Mouse (Mus musculus) adrenal gland, postnatal 14 days (tissue): Measurements from ENCODE around the gene Gm20503. TPM values are rescaled to one million over a fixed set of nuclear protein-coding genes. Genes with fewer than 3 reads are reported as not detected.

ENCODE experiments used
- DNase-seq: peaks from one replicate; pipeline ENCODE4 v3.0.0; 2021; ENCODE audit warnings: mixed read lengths
- total RNA-seq: library from RNA; stranded (reverse); gene quantifications from 2 replicates; pipeline ENCODE4 v1.2.3, GENCODE M21; 2021

Gm20503 gene
- total RNA-seq, 1 experiment from 2014 or later, result 6.0 TPM

DNA sequence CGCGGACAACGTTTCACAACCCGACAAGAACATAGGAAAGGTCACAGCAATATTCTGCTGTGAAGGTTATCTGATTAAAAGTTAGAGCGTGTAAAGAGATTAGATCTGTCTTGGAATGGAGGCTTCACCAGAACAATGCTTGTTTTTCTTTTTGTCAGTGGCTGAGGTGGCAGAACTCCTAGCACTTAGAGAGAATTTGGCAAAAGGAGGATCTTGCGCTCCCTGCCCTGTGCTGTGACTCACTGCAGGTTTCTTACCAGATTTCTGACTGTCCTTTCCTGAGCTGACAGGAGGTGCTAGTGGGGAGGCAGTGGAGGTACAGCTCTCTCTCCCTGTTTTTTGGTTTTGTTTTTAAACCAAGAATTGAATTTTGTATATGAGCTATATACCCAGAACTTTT is 4.0 kb downstream of the Gm20503 start:
- DNase-seq, result peak; percentile 28

DNA sequence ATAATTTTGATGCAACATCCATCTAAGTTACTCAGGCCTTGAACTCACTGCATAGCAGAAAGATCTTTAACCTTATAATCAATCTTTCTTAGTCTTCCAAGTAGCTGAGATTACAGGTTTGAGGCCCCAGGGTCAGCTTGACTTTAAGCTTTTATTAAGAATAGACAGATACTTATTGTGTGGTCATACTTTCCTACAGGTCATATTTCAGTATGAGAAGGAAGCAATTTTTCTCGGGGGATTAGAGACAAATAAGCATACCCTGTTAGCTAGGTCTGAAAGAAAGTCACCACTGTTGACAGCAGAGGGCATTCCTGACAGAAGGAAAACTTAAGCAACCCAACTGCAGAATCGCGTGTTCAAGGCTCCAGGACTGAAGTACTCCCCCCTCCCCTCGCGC is 5.0 kb downstream of the Gm20503 start:
- no peak for DNase-seq

DNA sequence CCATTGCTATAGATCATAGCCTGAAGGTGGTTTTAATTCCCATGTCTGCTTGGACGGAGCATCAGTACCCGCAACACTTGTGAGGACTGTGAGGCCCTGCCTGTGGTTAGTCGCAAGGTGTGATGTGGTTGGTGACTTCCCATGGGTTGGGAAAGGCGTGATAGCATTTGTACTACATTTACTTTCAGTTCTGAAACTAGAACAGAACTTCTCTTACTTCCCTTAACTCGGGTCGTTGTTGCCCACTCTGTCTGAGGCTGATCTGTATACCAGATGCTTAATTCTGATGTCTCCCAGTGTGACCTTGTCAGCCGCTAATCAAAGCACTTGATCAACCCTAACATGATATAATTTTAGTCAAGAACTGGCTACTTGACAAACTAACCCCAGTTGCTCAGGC is 6.2 kb downstream of the Gm20503 start:
- no peak for DNase-seq

DNA sequence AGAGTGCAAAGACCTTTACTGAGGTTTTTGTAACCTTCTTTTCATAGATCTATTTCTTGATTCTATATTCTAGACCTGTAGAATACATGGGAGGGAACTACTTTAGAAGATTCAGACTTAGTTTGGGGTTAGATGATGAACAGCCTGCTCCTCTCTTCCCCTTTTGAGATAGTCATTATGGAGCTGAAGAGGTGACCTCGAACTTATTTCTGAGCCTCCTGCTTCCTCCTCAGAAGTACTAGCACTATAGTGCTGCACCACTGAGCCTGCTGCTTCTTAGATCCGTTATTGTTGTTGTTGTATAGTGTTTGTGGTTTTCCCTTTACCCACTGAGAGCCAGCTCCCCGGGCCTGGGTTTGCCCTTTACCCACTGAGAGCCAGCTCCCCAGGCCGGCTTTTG is 6.7 kb downstream of the Gm20503 start:
- DNase-seq, result no peak

DNA sequence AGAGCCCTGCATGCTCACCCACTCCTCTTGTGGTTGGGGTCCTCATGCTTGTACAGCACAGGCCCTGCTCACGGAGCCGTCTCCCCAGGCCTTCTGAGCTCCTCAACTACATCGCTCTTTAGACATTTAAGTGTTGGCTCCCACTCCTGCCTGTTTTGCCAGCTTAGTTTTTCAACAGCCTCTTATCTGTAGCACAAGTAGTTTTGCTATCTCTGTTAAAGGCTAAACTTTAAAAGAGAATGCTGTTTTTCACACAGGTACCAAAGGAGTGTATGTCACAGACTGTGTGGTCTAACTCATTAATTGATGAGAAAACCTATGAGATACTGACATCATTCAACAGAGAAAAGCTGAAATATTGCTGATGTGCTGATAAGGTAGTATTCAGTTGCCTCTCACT is 8.4 kb downstream of the Gm20503 start:
- DNase-seq, result no peak

DNA sequence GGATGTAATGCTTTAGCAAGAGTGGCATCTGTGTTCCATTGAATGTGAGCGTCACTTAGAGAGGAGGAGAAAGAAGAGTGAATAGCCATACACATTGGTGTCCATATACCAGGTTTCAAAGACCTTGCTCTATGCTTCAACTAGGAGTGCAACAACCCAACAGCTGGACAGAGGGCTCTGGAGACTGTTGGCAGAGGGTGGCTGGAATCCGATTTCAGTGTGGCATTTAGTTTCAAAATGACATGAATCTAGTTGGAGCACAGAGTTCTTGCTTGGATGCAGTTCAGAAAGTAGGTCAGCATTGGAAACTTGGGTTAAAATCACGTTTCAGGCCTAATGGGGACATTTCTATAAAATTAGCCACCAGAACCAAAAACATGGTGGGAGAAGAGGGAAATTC is 12.2 kb downstream of the Gm20503 start:
- peak; percentile 20 for DNase-seq

DNA sequence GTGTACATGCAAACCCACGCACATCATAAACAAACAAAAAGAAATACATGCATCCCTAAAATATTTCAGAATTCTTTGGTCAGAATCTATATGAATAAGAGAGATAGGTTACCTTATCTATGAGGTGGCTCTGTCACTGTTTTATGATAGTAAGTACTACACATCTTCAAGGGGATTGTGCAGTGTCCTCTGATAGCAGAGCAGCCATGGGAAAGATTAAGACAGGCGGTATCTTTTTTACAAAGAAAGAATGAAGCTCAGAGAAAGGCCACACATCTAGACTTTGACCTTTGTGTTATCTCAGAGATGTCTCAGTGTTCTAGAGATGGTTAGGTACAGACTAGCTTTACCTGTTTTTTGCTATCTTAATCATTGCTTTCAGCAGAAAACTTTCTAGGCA is 13.9 kb downstream of the Gm20503 start:
- DNase-seq, result no peak

DNA sequence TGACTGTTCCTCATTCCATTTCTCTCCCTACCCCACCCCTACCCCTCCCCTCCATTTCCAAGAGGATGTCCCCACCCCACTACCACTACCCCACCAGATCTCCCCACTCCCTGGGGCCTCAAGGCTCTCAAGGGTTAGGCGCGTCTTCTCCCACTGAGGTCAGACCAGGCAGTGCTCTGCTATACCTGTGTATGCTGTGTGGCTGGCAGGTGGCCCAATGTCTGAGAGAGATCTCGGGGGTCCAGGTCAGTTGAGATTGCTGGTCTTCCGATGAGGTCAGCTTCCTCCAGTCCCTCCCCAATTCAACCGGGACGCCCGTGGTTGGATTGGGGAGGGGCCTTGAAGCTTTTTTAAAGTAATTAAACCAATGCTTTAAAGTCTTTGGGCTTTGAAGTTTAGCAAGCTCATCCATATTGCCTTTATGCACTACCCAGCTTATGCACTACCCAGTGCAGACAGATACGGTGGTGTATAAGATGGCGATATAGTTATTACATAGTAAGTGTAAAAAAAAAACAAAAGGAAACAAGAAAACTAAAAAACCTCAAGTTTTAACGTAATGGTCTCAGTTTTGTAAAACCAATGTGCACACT is 31.4 kb downstream of the Gm20503 start:
- DNase-seq, result peak; percentile 18

DNA sequence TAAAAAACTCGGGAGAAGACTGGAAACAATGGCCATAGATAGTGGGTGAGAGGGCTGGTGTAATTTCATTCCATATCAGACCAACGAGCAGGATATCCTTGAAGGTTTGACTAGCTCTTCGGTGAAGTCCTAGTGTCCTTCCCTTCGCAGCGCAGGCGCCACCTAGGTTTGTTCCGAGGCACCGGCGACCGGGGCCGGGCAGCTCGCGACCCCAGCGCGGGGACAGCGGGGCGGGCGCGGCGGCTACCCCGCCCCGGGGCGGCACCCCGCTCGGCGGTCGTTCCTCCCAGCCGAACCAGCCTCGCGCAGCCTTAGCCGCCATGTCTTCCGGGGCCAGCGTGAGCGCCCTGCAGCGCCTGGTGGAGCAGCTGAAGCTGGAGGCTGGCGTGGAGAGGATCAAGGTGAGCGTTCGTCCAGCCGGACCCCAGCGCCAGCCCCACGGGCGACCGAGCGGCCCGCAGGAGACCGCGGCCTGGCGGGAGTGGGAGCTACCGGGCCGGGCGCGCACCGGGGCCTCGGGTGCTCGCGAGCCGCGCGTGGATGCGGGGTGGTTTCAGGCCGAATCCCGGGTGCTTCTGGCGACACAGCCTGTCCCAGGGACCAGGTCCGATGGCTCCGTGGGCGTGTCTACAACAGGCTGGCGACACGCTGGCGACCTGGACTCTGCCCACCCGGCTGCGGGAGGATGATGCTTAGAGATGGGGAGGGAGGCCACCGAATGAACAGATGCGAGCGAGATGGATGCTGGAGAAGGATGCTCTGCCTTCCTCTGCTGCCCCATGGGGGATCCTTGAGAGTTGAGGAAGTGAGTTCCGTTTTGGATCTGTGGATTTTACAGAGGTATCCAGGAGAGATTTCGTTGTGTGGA is 32.1 kb downstream of the Gm20503 start, which contains the start of gene Gng10:
Gng10 (plus strand) TSS at position 171 of the 868 bp plus-strand sequence.
- peak; percentile 86 for DNase-seq

DNA sequence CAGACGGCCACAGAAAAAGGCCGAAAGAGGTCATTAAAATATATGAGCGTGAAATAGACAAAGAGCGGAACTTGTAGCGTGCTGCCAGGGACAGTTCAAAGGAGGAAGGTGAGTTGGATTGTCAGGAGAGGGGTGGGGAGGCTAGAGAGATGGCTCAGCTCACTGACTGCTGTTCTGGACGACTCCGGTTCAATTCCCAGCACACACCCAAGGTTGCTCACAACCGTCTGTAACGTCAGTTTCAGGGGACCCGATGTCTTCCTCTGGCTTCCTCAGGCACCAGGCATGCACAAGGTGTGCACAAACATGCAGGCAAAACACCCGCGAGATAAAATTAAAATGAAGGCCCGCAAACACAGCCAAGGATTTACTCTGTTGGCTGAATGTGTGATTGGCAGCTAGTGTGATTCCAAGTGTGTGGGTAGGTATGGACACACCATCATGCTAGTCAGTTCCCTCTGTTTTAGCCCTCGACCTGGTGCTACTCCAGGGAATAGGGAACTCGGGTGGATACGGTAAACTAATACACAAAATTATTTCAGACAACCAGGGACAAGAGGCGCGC is 32.9 kb downstream of the Gm20503 start:
- no peak for DNase-seq

DNA sequence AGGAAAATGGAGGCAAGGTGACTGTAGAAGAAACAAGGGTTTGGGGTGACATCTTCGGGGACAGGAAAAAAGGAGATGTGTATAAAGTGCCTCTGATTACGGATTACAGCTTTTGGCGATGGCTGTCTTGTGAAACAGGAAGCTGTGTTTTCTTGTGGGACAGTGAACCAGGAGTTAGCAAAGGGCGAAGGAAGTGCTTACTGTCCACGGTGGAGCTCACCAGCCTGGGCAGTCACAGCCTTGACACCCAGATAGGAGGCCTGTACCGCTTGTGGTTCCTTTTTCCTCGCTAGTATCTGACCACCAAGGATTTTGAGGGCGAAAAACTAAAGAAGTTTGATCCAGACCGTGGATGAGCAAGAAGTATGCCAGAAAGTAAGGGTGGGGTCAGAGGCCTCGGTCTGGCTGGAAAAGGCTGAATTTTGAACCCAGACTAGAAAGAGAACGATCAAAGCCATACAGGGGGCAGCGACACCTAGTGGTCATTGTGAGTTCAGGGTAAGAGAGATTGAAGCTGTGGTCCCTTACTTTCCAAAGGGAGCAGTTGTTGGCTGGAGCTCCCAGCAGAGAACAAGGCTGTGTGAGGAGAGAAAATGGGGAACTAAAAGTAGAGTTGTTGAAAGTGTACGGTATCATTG is 33.6 kb downstream of the Gm20503 start:
- peak; percentile 83 for DNase-seq

DNA sequence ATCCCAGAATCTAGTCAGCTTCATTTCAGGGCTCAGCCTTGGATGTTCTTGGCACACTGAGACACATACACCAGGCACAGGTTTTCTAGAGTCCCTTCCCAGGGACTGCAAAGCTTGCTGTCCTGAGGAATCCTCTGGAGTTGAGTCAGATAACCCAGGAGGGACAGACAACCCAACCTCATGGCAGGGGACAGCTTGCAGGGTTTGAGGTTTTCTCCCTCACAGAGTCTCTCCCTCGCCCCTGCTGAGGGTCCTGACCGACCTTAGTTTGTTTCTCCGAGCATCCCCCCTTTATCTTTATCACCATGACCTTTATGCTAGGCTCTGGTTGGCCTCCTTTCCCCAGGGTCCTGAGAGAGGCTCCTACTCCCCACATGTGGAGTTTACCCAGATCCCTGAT is 34.5 kb downstream of the Gm20503 start:
- DNase-seq, result no peak

DNA sequence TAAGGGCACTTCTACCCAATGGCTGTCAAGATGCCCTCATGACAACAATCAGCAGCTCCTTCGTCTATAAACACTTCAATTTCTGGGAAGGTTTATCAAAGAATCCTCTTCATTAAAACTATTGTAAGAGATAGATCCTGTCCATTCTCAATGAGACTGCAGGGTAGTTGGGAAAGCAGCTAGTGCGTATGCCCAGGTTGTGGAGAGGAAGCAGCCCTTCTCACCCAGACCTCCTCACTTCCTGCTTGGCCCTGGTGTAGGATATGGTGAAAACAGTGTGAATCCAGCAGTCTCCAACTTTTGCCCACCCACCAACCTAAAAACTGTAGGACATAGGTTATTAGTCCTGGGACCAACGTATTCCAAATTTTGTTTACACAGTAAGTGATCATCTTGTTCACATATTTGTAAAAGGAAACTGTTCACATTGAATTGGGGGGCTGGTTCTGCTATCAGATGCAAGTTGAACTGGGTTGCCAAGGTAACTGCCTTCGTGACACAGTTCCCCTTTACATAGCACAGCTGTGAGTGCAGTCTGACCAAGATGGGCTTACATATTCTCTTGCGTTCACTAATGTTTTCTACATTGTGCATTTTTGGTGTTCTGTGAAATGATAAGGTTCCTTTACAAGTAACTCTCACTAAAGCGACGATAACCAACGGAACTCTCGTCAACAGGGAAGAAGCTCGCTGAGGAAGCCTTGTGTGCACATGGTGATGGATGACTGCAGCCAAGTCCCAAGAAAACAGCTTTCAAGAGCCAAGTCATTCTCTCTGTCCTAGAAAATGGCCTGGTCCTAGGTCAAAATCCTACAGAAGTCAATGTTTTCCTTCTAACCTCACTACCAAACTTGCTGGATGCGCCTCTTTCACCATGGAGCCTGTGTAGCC is 37.6 kb downstream of the Gm20503 start:
- DNase-seq, result no peak

DNA sequence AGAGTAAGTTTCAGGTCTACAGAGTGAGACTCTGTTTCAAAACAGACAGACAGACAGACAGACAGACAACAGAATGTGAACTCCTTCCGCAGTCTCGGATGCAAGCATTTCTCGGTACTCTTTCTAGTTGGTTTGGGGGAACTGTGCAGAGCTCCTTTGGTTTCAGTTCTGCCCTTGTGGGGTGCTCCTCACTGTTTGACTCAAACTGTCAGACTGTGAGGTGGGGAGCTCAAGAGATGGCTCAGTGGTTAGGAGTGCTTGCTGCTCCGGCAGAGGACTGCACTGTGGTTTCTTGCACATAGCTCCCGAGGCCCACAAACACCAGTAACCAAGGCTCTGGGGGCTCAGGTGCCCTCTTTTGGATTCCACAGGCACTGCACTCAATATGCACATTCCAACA is 40.1 kb downstream of the Gm20503 start:
- DNase-seq, result no peak

DNA sequence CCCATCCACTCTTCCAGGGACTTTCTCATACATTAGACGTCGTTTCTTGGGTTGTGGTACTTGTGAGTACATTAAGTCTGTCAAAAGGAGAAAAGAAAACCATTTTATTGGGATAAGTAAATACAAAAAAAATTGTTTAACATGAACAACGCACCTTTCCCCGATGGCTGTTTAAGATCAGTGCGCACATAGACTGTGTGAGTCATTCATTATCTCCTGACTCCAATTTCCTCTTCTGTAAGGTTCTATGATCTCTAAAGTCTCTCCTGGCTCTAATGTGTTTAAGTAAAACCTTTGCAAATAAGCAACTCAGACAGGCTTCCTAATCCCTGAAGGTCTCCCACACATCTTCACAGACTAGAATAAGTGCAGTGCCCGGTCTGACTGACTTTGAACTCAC is 40.9 kb downstream of the Gm20503 start:
- no peak for DNase-seq

DNA sequence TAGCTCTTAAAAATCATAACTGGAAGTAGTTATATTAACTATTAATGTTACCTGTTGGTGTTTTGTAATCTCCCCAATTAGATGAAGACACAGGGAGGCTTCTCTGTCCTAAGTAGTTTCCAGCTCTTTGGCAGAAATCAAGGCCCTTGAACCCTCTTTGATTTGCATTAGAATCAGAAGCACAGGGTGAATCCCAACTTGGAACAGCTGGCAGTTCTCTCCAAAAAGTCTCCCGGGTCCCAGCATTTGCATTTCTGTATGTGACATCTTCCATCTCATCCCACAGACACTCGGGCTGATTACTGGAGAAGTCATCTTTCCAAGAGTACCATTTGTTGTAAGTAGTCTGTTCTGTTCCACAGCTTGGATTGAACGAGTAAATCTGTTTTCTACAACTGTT is 44.2 kb downstream of the Gm20503 start:
- no peak for DNase-seq

DNA sequence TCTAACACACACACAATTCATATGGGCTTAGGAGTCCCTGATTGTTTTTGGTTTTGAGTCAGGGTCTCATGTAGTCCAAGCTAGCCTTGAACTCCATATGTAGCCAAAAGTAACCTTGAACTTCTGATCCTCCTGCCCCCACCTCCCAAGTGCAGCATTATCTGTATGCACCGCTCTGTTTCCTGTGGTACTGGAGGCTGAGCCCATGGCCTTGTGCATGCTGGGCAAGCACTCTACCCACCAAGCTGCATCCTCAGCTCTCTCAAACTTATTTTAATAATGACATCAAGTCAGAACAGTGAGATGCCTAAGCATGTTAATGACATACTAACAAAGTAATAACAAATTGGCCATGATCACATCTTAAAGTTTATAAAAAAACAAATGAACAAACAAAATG is 48.1 kb downstream of the Gm20503 start:
- no peak for DNase-seq

DNA sequence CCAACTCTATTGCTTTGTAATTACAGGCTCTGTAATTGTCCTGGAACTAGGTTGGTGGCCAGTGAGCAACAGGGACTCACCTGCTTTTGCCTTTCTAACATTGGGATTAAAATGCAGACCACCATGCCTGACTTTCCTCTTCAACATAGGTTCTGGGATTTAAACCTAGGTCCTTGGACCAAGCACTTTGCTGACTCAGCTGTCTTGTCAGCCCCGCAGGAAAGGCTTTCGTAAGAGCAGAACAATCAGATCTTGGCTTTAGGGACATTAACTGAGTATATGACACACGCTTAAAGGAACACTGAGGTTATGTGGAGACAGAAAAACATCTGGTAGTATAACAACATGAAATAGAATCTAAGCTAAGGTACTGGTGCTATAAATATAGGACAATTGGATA is 54.9 kb downstream of the Gm20503 start:
- no peak for DNase-seq

DNA sequence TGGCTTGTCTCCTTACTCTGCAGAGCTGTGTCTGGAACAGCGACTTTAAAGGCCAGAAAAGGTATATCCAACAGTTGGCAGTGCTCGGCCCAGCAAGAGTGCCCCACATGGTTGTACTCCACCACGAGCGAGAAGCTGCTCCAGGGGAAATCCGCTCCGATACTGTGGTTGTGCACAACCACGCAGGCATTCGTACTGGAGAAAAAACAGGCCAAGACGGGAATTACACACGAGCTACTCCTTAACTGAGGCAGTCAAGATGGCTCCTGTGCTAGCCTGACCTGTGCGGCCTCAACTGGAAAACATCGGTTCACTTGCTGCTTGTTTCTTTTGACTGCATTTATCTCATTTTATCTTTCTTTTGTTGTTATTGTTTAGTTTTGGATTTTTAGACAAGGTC is 59.5 kb downstream of the Gm20503 start:
- no peak for DNase-seq

DNA sequence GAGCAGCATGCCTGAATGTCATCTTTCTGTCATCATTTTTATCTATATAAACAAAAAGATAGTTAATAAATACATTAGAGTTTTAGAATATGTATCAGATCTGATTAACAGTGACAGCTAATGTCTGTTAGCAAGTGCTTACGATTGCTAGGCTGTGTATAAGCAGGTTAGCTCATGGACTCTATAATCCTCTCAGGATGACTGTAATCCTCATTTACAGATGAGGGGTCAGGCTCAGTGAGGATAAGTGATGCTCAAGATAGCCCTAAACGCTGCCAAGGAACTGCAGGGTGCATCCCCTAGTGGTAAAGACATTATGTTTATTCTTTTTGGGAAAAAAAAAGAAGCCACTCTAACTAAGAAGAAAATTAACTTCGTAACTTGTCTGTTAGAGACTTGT is 66.3 kb downstream of the Gm20503 start:
- no peak for DNase-seq

DNA sequence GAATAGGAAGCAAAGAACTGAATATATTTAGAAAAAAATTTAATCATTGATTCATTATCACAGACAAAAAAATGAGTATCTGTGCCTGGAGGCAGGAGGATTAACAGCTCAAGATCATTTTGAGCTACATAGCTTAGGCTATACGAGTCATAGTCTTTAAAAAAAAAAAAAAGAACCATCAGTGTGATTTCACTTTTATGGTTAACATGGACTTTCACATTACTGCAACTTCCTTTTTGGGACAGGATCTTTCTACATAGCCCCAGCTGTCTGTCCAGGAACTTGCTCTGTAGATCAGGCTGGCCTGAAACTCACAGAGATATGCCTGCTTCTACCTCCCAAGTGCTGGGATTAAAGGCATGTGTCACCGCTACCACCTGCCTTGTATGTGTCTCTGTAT is 80.4 kb downstream of the Gm20503 start:
- no peak for DNase-seq

DNA sequence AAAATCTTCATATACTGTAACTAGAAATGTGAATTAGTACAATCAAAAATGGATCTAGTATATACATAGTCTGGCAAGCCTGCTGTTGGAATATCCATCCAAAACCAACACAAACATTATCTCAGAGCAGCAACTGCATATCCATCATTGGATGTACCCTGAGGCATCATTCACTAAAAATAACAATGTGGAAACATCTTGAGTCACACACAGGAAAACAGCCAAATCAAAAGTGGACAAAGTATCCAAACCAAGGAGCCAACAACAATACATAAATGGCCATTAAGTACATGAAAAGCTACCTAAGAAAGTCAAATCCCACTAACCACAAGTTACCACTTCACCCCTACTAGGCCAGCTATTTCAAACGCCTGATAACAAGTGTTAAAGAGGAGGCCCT is 86.4 kb downstream of the Gm20503 start:
- DNase-seq, result no peak
